Mouse (Mus musculus): ENCODE results near the gene Pcca.

- TF ChIP-seq CTCF (IDR thresholded peaks at IDR 0.05; ENCODE audit: borderline replicate concordance, control insufficient read depth, extremely low read depth, insufficient read depth, low read length, poor library complexity) (no peak), POLR2A (IDR thresholded peaks at IDR 0.05; ENCODE audit: control insufficient read depth, extremely low read depth, insufficient read depth, low read length, poor library complexity) (no peak)
Measured at GRCm38 (mm10) chr14:122528475-122528874, 5.6 kb upstream of the Pcca start.

Measured in thymus, adult 2 months (tissue).